Mouse (Mus musculus) urinary bladder, postnatal 36 days (tissue): ENCODE measurements around the gene Ube2h.

Experiments used
- DNase-seq, 2 experiments: peaks; one replicate each; pipeline ENCODE4 v3.0.0; 2022; ENCODE audit warnings: low spot score in 2 of 2, mixed read lengths in 1 of 2

Gene Ube2h

DNA sequence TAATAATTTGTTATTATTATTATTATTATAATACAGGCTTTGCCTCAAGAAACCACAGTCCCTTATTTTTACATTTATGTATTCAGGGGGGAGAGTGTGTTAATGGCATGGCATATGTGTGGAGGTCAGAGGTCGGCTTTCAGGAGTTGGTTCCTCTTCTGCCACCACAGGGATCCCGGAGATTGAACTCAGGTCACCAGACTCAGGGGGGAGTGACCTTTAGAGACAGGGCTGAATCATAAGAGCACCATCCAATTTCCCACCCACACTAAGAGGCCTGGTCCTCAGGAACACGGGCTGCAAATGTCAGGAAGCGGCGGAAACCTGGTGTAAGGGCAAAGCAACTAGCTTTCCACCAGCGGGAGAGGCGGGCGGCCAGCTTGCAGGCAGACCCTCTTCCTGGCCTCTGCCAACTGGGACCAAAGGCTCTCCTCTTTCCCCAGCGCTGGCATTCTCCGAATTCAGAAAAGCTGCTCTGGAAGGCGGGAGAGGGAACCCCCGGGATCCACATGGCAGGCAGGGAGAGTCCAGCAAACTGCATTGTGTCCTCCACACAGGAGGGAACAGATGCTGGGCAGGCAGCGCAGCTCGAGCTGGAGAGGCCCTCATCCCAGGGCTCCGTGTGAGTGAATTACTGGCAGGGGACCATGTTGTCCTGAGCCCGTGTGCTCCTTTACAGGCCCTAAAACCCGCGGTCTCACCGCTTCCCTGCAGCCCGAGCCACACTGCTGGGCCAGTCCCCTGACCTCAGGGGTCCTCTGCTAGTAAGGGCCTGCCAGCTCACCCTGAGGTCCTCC, 99.8 kb downstream of the Ube2h start:
- DNase-seq, result no peak

GRCm38 (mm10) chr6:30196143-30196542, 108.2 kb downstream of the Ube2h start:
- no peak for DNase-seq

GRCm38 (mm10) chr6:30195656-30196055, 108.7 kb downstream of the Ube2h start:
- no peak for DNase-seq

GRCm38 (mm10) chr6:30183624-30184023, 120.7 kb downstream of the Ube2h start:
- no peak for DNase-seq

DNA sequence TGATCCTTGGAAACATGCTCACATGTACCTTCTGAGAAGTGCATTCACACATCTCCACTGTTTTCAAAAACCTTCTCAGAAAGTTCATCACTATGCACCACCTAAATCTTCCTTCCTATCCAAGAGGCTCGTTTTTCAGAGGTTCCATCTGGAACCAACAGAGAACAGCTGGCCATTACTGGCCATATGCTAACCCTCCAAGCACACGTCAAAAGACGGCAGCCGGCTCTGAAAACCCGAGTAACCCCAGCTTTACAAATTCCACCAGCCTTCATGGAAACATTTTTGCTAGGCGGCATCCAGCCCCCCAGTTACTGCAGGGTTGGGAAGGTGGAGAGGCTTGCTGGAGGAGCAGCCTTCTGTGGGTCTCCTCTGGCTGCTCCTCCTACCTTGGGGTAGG, 122.3 kb downstream of the Ube2h start:
- DNase-seq, result no peak

DNA sequence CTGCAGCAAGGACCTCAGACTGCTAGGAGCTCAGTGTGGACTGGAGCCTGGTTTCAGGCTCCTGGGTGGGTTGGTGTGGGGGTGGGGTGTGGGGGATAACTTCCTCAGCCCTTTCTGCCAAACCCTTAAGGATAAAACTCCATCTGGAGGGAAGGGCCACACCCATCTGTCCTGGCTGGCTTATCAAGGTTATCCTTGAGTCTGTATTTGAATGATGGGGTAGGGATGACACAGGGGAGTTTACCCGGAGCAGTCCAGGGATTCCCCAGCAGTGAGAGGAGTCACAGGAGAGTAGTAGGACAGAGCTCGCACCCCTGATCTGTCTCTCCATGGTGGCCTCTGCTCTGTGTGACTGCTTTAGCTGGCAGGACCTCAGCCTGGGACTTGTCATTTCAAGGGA, 124.0 kb downstream of the Ube2h start:
- DNase-seq, result no peak

DNA sequence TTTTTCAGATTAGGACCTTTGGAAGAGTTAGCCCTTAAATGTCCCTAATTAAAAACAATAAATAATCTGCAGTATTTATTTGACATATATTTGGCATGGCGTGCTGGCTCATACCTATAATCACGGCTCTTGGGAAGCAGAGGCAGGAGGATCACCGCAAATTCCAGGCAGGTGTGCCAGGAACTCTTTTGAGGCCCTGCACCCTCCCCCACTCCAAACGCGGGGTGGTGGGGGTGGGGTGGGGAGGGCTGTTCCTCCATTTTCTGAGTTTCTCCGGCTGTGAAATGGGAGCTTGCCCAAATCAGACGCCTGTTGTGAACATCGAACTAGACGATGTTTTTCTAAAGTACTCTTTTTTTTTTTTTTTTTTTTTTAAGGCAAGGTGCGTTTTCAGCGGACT, 125.3 kb downstream of the Ube2h start:
- DNase-seq, result no peak

DNA sequence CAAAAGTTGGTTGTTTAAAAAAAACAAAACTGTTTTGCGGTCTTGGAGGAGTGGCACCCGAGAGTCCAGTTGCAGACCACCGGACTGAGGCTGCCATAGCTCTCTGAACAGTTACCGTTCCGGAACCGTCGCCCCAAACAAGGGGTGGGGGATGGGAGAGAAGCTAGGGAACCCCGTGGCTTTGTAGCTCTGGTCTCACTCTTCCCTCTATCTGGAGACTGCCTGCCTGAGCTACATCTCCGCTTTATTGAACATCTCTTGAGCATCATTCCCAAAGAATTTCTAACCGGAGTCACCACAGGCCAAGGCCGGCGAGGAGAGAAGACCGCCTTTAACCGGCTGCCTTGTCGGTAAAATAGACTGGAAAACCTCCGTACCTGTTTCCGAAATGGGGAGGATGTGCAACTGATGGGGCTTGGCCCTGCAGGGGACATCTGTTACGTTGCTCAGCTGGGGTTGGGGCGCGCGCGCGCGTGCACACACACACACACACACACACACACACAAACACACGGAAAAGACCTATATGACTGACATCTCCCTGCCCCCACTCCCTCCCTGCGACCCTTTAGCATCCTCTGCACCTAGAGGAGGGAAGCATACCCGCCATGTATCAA, 126.2 kb downstream of the Ube2h start:
- DNase-seq, result no peak

DNA sequence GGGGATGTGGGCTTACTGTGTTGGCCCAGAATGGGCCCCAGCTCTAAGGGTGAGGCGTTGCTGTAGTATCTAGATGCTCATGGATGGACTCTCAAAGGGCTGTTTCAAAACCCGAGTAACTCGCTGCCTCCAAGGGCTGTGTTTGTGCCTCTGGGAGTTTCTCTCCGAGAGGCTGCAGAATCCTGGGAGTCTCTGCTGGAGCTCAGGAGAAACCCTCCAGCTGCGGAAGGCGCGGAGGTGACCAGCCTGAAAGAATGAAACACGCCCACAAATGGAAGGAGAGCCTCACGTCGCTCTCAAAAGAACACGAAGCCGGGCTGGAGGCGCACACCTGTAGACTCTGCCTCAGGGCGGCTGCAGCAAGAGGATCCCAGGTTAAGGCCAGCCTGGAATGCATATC, 127.0 kb downstream of the Ube2h start:
- DNase-seq, result no peak

GRCm38 (mm10) chr6:30176496-30176895, 127.8 kb downstream of the Ube2h start:
- no peak for DNase-seq

GRCm38 (mm10) chr6:30175918-30176421, 128.4 kb downstream of the Ube2h start:
- DNase-seq, result no peak

GRCm38 (mm10) chr6:30175225-30175917, 129.0 kb downstream of the Ube2h start:
- DNase-seq, result no peak

GRCm38 (mm10) chr6:30174461-30175224, 129.7 kb downstream of the Ube2h start:
- no peak for DNase-seq

DNA sequence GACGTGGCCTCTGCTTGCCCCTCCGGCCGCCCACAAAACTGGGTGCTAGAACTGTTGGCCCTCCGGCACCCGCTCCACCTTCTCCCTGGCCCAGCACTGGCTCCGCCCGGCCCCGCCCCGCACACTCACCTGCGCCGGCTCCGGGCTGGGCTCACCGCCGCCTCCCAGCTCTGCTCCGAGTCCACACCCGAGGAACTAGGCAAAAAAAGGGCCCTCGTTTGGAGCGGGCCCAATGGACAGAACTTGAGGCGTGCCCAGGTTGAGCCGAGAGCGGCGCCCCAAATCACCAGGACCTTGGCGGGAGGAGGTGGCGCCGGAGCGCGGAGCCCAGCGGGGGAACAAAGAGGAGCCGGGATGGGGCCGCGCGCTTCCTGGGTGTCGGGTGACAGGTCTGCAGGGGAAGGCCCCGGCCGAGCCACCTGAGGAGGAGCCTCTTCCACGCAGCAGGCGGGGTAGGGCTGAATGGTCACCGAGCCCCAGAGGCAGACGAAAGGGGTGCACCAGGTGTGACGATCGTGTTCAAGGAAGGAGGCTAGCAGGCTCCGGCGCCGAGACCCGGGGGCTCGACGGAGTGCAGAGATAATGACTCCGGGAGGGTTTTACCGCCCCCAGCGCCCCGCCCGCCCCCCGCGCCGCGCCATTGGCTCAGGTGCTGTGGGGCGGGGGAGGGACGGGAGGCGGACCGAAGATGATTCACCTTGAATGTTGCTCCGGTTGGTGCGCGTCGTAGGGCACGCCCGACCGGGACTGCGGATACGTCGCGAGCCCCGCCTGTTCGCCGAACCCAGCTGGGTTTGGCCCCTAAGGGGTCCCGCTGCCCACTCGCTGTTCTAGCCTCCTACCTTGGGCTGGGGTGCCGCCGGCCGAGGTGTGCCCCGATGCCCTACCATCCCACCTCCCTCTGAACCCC, 130.5 kb downstream of the Ube2h start:
- peak; percentile 65 to 66 for DNase-seq

- DNase-seq, result peak; percentile 31
Observed at GRCm38 (mm10) chr6:30172820-30173550, 131.4 kb downstream of the Ube2h start.

DNA sequence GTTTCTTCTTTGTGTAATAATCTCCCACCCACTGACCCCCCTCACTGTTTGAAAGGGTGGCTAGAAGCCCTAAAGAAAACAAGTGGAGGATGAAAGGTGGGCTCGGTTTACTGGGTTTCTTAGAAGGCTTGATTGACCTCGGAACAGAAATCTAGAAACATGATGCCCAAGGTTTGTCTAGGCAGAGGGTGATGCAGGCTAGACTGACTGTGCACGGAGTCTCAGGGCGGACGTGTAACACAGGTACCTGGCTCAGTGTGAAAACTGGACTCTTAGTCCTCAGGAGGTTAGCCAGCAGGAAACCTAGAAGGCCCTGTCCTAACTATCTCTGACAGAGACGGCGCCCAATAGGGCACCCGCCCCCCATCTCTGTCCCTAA, 131.9 kb downstream of the Ube2h start:
- no peak for DNase-seq

DNA sequence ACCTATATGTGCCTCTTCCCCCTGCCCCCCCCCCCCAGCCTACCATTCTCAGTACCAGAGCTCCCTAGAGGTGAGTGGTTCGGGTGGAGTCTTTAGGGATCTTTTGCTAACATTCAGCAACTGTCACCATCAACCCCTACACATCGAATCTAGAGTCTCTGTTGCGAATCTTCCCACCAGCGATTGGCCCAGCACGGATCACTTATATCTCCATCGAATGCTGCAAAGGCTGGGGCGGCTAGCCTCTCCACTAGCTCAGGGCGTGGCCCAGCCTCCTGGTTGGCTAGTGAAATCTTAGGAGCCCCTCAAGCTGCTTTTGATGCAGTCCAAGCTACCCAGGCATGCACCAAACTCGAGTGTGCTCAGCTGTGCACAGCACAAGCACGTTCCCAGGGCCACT, 132.4 kb downstream of the Ube2h start:
- no peak for DNase-seq

- DNase-seq, result no peak
Observed at GRCm38 (mm10) chr6:30171226-30171625, 133.1 kb downstream of the Ube2h start.

DNA sequence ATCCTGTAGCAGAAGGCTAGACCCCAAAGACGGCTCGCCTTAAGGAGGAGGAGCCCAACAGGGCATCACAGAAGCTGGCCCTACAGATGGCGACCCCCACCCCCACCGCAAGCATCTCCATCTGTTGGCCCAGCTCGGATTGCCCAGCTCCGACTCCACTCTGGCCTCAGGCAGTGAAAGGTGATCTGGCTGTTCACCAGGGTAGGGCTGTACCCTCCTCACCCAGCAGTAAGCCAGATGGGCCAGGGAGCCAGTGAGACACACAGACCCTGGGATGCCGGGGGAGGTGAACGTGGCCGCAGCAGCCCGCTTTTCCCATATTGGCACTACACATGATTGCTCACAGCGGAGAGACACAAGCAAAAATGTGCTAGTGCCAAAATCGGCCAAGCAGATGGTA, 135.2 kb downstream of the Ube2h start:
- DNase-seq, result no peak

DNA sequence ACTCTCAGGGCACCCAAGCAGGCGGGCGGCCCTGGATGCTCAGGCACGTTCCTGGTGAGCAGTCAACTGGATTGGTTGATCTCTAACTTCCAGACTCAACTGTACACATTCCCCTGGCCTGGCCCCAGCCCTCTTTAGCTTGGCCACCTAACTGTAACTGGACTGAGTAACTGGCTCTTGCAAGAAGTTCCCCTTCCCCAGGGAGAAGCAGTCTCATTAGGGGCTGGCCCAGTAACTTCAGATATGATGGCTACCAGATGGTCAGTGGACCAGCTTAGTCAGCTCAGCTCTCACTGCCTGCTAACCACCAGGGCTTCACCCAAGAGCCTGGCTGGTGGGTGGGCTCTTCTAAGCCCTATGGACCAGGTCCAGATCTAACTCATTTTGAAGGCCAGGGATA, 136.1 kb downstream of the Ube2h start:
- no peak for DNase-seq
